Mouse (Mus musculus): ENCODE measurements around the gene Cdc42. TPM values are rescaled to one million over a fixed set of nuclear protein-coding genes. Genes with fewer than 3 reads are reported as not detected.
A peak's percentile ranks its signal among the peaks of the same experiment; 100 is the strongest.

The Cdc42 gene
- polyA plus RNA-seq, 1 experiment from 2014 or later = 456 TPM

DNA sequence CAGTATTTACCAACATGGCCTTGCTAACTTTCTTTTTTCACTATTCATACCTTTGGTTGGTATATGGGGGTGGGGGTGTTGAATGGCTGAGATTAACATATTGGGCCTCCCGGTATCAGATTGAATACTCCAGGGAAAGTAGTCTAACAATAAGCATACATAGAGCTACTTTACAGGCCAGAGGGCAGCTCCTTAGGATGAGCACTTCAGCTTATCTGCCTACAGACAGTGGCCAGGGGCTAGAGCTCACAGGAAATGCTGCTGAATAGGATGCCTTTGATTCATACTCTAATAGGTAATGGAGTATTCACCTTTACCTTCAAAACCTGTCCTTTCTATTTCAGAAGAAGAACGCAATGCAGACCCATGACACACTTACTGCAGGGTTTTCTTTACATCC is 42.5 kb downstream of the Cdc42 start:
- DNase-seq (ENCODE audit: low spot score) (no peak), ATAC-seq (ENCODE audit: low FRiP score, low TSS enrichment) (no peak)
- Histone ChIP-seq H3K4me3 (ENCODE audit: low read depth, low read length) (no peak overlapping the region), H3K9me3 (ENCODE audit: control insufficient read depth, low read length) (no peaks in the 10 kb centered on the region), H3K4me1 (replicated peaks; ENCODE audit: control insufficient read depth, insufficient read depth) (no peaks in the 10 kb centered on the region), H3K9ac (ENCODE audit: low read length) (no peak overlapping the region), H3K27ac (replicated peaks) (no peak overlapping the region), H3K36me3 (ENCODE audit: control insufficient read depth, insufficient read depth, low read length) (0 out of 2 replicates have a peak, but pooled peaks cover 6% of the 10 kb centered on the region), H3K4me2 (replicated peaks; ENCODE audit: low read depth) (no peak overlapping the region), H3K27me3 (ENCODE audit: control insufficient read depth, insufficient read depth, low read length) (no peaks in the 10 kb centered on the region)
- 88% methylated on average over 2 of the region's 2 CpGs for WGBS
- TF ChIP-seq CTCF (IDR thresholded peaks at IDR 0.05; ENCODE audit: low read depth) = no peak
- no peak for TF ChIP-seq EP300 (optimal IDR thresholded peaks at IDR 0.05)

- H3K27me3 ChIP-seq (ENCODE audit: control insufficient read depth, insufficient read depth, low read length) = no peaks in the 10 kb centered on the region
- TF ChIP-seq EP300 (optimal IDR thresholded peaks at IDR 0.05) (no peak), CTCF (IDR thresholded peaks at IDR 0.05; ENCODE audit: low read depth) (no peak)
- no peaks in the 10 kb centered on the region for H3K9me3 ChIP-seq (ENCODE audit: control insufficient read depth, low read length)
- ATAC-seq (ENCODE audit: low FRiP score, low TSS enrichment) = no peak
- H3K27ac ChIP-seq (replicated peaks) = no peak overlapping the region
- H3K9ac ChIP-seq (ENCODE audit: low read length) = no peak overlapping the region
- H3K4me2 ChIP-seq (replicated peaks; ENCODE audit: low read depth) = no peak overlapping the region
- no peak for DNase-seq (ENCODE audit: low spot score)
- H3K4me1 ChIP-seq (replicated peaks; ENCODE audit: control insufficient read depth, insufficient read depth) = no peaks in the 10 kb centered on the region
- no peak overlapping the region for H3K4me3 ChIP-seq (ENCODE audit: low read depth, low read length)
- WGBS = 34% methylated on average over 6 of the region's 6 CpGs
- H3K36me3 ChIP-seq (ENCODE audit: control insufficient read depth, insufficient read depth, low read length) = 0 out of 2 replicates have a peak, but pooled peaks cover 6% of the 10 kb centered on the region
These were observed 43.0 kb downstream of the Cdc42 start for GRCm38 (mm10) chr4:137314561-137314960.

DNA sequence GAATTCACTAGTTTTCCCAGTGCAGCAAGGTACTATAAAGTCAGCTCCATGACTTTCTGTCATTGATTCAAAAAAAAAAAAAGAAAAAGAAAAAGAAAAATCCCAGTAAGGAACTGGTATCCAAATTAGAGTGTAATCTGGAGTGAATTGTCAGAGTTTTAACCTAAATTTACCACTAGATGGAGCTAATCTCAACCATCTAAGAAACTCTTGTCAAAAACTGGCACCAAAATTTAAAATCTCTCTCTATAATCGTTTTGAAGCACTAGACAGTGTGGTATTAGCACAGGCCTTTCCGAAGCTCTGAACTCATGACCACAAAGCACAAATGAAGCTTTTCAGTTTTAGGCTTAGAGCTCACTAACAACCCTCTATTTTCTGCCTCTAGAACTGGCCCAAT is 44.0 kb downstream of the Cdc42 start:
- no peak overlapping the region for H3K4me2 ChIP-seq (replicated peaks; ENCODE audit: low read depth)
- H3K27ac ChIP-seq (replicated peaks) = no peak overlapping the region
- H3K4me3 ChIP-seq (ENCODE audit: low read depth, low read length) = no peak overlapping the region
- 0 out of 2 replicates have a peak, but pooled peaks cover 6% of the 10 kb centered on the region for H3K36me3 ChIP-seq (ENCODE audit: control insufficient read depth, insufficient read depth, low read length)
- 26% methylated on average over 2 of the region's 2 CpGs for WGBS
- peak; percentile 66 for TF ChIP-seq CTCF (IDR thresholded peaks at IDR 0.05; ENCODE audit: low read depth)
- TF ChIP-seq EP300 (optimal IDR thresholded peaks at IDR 0.05) = no peak
- no peak for ATAC-seq (ENCODE audit: low FRiP score, low TSS enrichment)
- no peak overlapping the region for H3K9ac ChIP-seq (ENCODE audit: low read length)
- no peak for DNase-seq (ENCODE audit: low spot score)
- no peaks in the 10 kb centered on the region for H3K9me3 ChIP-seq (ENCODE audit: control insufficient read depth, low read length)
- H3K27me3 ChIP-seq (ENCODE audit: control insufficient read depth, insufficient read depth, low read length) = no peaks in the 10 kb centered on the region
- H3K4me1 ChIP-seq (replicated peaks; ENCODE audit: control insufficient read depth, insufficient read depth) = no peaks in the 10 kb centered on the region

- Histone ChIP-seq H3K4me1 (replicated peaks; ENCODE audit: control insufficient read depth, insufficient read depth) (no peaks in the 10 kb centered on the region), H3K9me3 (ENCODE audit: control insufficient read depth, low read length) (no peaks in the 10 kb centered on the region), H3K36me3 (ENCODE audit: control insufficient read depth, insufficient read depth, low read length) (no peaks in the 10 kb centered on the region), H3K4me3 (ENCODE audit: low read depth, low read length) (no peak overlapping the region), H3K27ac (replicated peaks) (no peak overlapping the region), H3K27me3 (ENCODE audit: control insufficient read depth, insufficient read depth, low read length) (no peaks in the 10 kb centered on the region), H3K9ac (ENCODE audit: low read length) (no peak overlapping the region), H3K4me2 (replicated peaks; ENCODE audit: low read depth) (no peak overlapping the region)
- no peak for DNase-seq (ENCODE audit: low spot score)
- no peak for TF ChIP-seq EP300 (optimal IDR thresholded peaks at IDR 0.05)
- peak; percentile 85 for TF ChIP-seq CTCF (IDR thresholded peaks at IDR 0.05; ENCODE audit: low read depth)
- WGBS = 36% methylated on average over 5 of the region's 5 CpGs
- ATAC-seq (ENCODE audit: low FRiP score, low TSS enrichment) = no peak
These were observed 49.1 kb downstream of the Cdc42 start for GRCm38 (mm10) chr4:137308377-137308776.

- H3K9ac ChIP-seq (ENCODE audit: low read length) = no peak overlapping the region
- H3K9me3 ChIP-seq (ENCODE audit: control insufficient read depth, low read length) = no peaks in the 10 kb centered on the region
- ATAC-seq (ENCODE audit: low FRiP score, low TSS enrichment) (no peak), DNase-seq (ENCODE audit: low spot score) (no peak)
- no peaks in the 10 kb centered on the region for H3K4me1 ChIP-seq (replicated peaks; ENCODE audit: control insufficient read depth, insufficient read depth)
- no peak overlapping the region for H3K4me3 ChIP-seq (ENCODE audit: low read depth, low read length)
- no peak overlapping the region for H3K4me2 ChIP-seq (replicated peaks; ENCODE audit: low read depth)
- TF ChIP-seq CTCF (IDR thresholded peaks at IDR 0.05; ENCODE audit: low read depth) (no peak), EP300 (optimal IDR thresholded peaks at IDR 0.05) (no peak)
- H3K27me3 ChIP-seq (ENCODE audit: control insufficient read depth, insufficient read depth, low read length) = no peaks in the 10 kb centered on the region
- no peak overlapping the region for H3K27ac ChIP-seq (replicated peaks)
- H3K36me3 ChIP-seq (ENCODE audit: control insufficient read depth, insufficient read depth, low read length) = no peaks in the 10 kb centered on the region
- WGBS = 47% methylated on average over 19 of the region's 19 CpGs
These were observed 50.4 kb downstream of the Cdc42 start for GRCm38 (mm10) chr4:137306991-137307706.

DNA sequence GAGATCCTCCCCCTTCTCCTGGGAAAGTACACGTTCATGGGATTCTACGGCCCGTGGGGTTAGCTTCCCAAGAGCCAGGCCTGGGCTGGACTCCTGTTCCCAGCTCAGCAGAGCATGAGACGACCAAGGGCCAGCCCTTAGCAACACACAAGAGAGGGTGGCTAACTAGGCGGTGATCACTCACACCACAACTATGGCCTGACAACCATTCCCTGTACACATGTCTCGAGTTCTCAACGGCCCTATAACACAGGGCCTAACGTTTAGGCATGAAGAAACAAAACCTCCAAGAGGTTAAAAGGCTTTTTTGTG is 51.0 kb downstream of the Cdc42 start:
- no peaks in the 10 kb centered on the region for H3K27me3 ChIP-seq (ENCODE audit: control insufficient read depth, insufficient read depth, low read length)
- TF ChIP-seq EP300 (optimal IDR thresholded peaks at IDR 0.05) (no peak), CTCF (IDR thresholded peaks at IDR 0.05; ENCODE audit: low read depth) (no peak)

More for the DNA sequence above, 51.0 kb downstream of the Cdc42 start:
- Histone ChIP-seq H3K9me3 (ENCODE audit: control insufficient read depth, low read length) (no peaks in the 10 kb centered on the region), H3K9ac (ENCODE audit: low read length) (peak overlapping the region; percentile 3; the same call in 1 of the 2 replicates), H3K4me3 (ENCODE audit: low read depth, low read length) (no peak overlapping the region), H3K36me3 (ENCODE audit: control insufficient read depth, insufficient read depth, low read length) (no peaks in the 10 kb centered on the region), H3K27ac (replicated peaks) (peak overlapping the region; percentile 24; the same call in 1 of the 2 replicates), H3K4me2 (replicated peaks; ENCODE audit: low read depth) (no peak overlapping the region), H3K4me1 (replicated peaks; ENCODE audit: control insufficient read depth, insufficient read depth) (no peaks in the 10 kb centered on the region)
- WGBS = 55% methylated on average over 8 of the region's 8 CpGs
- DNase-seq (ENCODE audit: low spot score) (no peak), ATAC-seq (ENCODE audit: low FRiP score, low TSS enrichment) (no peak)
